Mouse (Mus musculus) lung, postnatal 0 days (tissue): ENCODE data around the gene Nrip1. TPM values are rescaled to one million over a fixed set of nuclear protein-coding genes. Genes with fewer than 3 reads are reported as not detected.

Experiments
- ATAC-seq: fragments of 200-750 bp; cut with Nextera tagmentation; 2 replicates; pipeline ENCODE4 v1.8.0; 2017; ENCODE audit warnings: moderate library complexity
- DNase-seq: peaks from one replicate; pipeline ENCODE4 v3.0.0-alpha.2; 2016; ENCODE audit warnings: low spot score
- H3K27ac ChIP-seq: fragments of 300-500 bp; sonication (generic); 2 replicates; pipeline ENCODE4 v1.5.1; 2014; ENCODE audit warnings: antibody characterized with exemption, mild to moderate bottlenecking, low read length, mixed read lengths
- H3K27me3 ChIP-seq: fragments of 300-500 bp; sonication (generic); replicated peaks from 2 replicates; pipeline ENCODE4 v1.6.1; 2014; ENCODE audit warnings: low read length, mixed read lengths; ENCODE audit not compliant: insufficient read depth
- H3K36me3 ChIP-seq: fragments of 300-500 bp; sonication (generic); 2 replicates; pipeline ENCODE4 v1.6.1; 2014; ENCODE audit warnings: low read length, mixed read lengths; ENCODE audit not compliant: insufficient read depth
- H3K4me1 ChIP-seq: fragments of 300-500 bp; sonication (generic); 2 replicates; pipeline ENCODE4 v1.6.1; 2014; ENCODE audit warnings: antibody characterized with exemption, low read depth, low read length, mixed read lengths; ENCODE audit not compliant: insufficient read depth
- H3K4me2 ChIP-seq: fragments of 300-500 bp; sonication (generic); replicated peaks from 2 replicates; pipeline ENCODE4 v1.6.1; 2014; ENCODE audit warnings: low read depth, mild to moderate bottlenecking, low read length, moderate library complexity, mixed read lengths
- H3K4me3 ChIP-seq: fragments of 300-500 bp; sonication (generic); 2 replicates; pipeline ENCODE4 v1.5.1; 2014; ENCODE audit warnings: low read depth, low read length
- H3K9ac ChIP-seq: fragments of 300-500 bp; sonication (generic); replicated peaks from 2 replicates; pipeline ENCODE4 v1.6.1; 2014; ENCODE audit warnings: low read depth, mild to moderate bottlenecking
- H3K9me3 ChIP-seq: fragments of 300-500 bp; sonication (generic); 2 replicates; pipeline ENCODE4 v1.6.1; 2016; ENCODE audit warnings: low read length, mixed read lengths
- CTCF ChIP-seq: IDR thresholded peaks from 2 replicates; pipeline ENCODE4 v1.5.1; 2016; ENCODE audit warnings: antibody characterized with exemption, mild to moderate bottlenecking
- EP300 ChIP-seq: IDR thresholded peaks from 2 replicates; pipeline ENCODE4 v1.6.1; 2016; ENCODE audit warnings: antibody characterized with exemption, mild to moderate bottlenecking, control low read depth
- WGBS: fragments of 180-500 bp; shearing (Covaris S2); extraction: QIAGEN DNeasy Blood & Tissue Kit; methylation state at CpG from one replicate; pipeline ENCODE4 v1.1.7; 2014; 5-methylcytosine and 5-hydroxymethylcytosine counted together
- polyA plus RNA-seq: library from polyadenylated mRNA; unstranded; fragments of >200 nt; fragmentation: Nextera tagmentation; extraction: Ambion mirVana; gene quantifications from 2 replicates; pipeline ENCODE4 v1.2.1, GENCODE M21; 2015

The Nrip1 gene
- polyA plus RNA-seq, 1 experiment from 2014 or later, result 25.3 TPM

DNA sequence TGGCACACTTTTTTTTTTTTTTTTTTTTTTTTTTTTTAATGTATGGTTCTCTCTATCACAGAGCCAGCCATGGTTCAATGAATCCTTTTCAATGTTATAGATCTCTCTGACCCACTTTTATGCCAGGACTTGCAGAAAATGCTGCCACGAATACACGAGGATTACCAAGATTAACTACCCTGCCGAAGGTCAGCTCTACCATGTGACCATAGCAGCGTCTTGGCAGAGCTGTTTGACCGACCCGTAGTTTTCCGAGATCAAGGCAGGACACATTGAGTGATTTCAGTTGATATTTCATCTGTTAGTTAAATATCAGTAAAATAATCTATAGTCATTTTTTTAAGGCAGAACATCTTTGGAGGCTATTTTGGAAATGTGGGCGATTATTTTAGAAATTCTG, 40.0 kb upstream of the Nrip1 start:
- ATAC-seq, result no peak
- TF ChIP-seq CTCF (no peak), EP300 (no peak)
- no peaks in the 10 kb centered on the region for H3K4me1 ChIP-seq
- no peaks in the 10 kb centered on the region for H3K9me3 ChIP-seq
- no peak overlapping the region for H3K27ac ChIP-seq
- H3K27me3 ChIP-seq, result no peaks in the 10 kb centered on the region
- no peak for DNase-seq
- no peak overlapping the region for H3K4me3 ChIP-seq
- H3K4me2 ChIP-seq, result no peak overlapping the region
- H3K36me3 ChIP-seq, result no peaks in the 10 kb centered on the region
- no peak overlapping the region for H3K9ac ChIP-seq
- 90% methylated on average over 8 of the region's 8 CpGs for WGBS

DNA sequence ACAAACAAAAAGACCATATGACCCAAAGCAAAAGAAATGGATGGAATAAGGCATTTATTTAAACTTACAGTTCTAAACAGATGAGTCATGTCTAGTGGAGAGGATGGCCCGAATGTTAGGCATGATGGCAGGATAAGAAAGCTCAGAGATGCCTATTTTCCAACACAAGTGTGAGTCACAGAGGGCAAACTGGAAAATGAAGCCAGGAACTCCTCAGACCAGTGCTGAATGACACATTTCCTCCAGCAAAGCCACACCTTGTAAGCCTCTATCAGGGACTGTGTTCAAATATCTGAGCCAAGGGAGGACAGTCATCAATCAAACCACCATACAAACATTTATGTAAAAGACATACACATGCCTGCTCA, 35.7 kb upstream of the Nrip1 start:
- no peak overlapping the region for H3K9ac ChIP-seq
- TF ChIP-seq EP300 (peak; percentile 88), CTCF (no peak)
- no peaks in the 10 kb centered on the region for H3K36me3 ChIP-seq
- no peaks in the 10 kb centered on the region for H3K9me3 ChIP-seq
- H3K4me3 ChIP-seq, result no peak overlapping the region
- H3K27me3 ChIP-seq, result no peaks in the 10 kb centered on the region
- H3K4me2 ChIP-seq, result no peak overlapping the region
- 0 out of 2 replicates have a peak, but pooled peaks cover 4% of the 10 kb centered on the region for H3K4me1 ChIP-seq
- H3K27ac ChIP-seq, result no peak overlapping the region
- WGBS, result 22% methylated on average over 1 of the region's 1 CpGs
- ATAC-seq (peak; percentile 90), DNase-seq (peak; percentile 71)

DNA sequence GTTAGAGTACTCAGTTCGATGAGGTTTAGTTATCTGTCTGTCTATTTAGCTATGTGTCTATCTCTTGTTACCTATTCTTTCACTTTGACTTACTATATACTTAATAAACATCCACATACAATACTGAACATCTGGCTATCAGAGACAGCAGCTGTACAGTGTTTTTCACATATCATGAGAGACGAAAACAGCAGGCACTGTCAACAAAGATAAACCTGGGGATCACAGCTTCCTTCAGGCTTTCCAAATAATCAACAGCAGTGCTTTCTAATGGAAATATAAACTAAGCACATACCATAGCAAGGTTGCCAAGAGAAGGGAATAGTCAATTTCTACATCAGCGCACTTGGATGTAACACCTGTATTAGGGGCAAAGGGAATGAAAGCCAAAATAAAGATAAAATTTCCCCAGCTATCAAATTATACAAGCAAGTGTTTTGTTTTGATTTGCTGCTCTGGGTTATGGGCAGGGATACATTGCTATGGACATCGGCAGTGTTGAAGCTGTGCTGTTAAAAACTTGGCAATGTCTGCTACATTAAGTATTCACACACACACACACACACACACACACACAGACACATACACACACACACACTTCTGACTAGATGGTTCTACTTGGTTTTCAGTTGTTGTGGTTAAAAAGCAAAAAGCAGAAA, 35.2 kb upstream of the Nrip1 start:
- Histone ChIP-seq H3K4me3 (no peak overlapping the region), H3K27me3 (no peaks in the 10 kb centered on the region), H3K9me3 (no peaks in the 10 kb centered on the region), H3K27ac (no peak overlapping the region), H3K4me2 (no peak overlapping the region), H3K9ac (no peak overlapping the region), H3K36me3 (no peaks in the 10 kb centered on the region), H3K4me1 (0 out of 2 replicates have a peak, but pooled peaks cover 4% of the 10 kb centered on the region)
- ATAC-seq, result peak; percentile 38; the same call in 1 of the 2 replicates
- no peak for TF ChIP-seq CTCF
- no peak for TF ChIP-seq EP300
- WGBS, result 44% methylated on average over 4 of the region's 4 CpGs
- DNase-seq, result peak; percentile 13

DNA sequence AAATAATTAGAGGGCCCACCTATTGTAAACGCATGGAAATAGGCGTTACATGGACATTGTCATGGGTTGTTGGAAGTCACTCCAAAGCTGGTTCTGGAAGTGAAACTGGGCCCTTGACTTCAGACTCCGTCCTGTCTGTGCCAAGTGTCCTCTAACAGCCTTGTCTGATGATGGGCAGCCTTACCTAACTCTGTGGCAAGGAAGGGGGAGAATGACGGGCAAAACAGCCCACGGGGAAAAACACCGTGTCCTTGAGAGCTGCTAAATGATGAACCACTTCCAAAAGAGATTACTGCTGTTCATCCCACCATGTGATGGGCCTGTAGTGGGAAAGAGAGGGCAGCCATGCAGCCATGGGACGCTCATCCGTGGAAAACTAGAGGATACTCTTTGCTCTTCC, 34.6 kb upstream of the Nrip1 start:
- DNase-seq (no peak), ATAC-seq (no peak)
- no peaks in the 10 kb centered on the region for H3K27me3 ChIP-seq
- H3K4me2 ChIP-seq, result no peak overlapping the region
- 74% methylated on average over 8 of the region's 8 CpGs for WGBS
- no peak overlapping the region for H3K4me3 ChIP-seq
- H3K9me3 ChIP-seq, result no peaks in the 10 kb centered on the region
- H3K36me3 ChIP-seq, result no peaks in the 10 kb centered on the region
- H3K27ac ChIP-seq, result no peak overlapping the region
- no peak overlapping the region for H3K9ac ChIP-seq
- TF ChIP-seq CTCF (no peak), EP300 (no peak)
- 0 out of 2 replicates have a peak, but pooled peaks cover 4% of the 10 kb centered on the region for H3K4me1 ChIP-seq

DNA sequence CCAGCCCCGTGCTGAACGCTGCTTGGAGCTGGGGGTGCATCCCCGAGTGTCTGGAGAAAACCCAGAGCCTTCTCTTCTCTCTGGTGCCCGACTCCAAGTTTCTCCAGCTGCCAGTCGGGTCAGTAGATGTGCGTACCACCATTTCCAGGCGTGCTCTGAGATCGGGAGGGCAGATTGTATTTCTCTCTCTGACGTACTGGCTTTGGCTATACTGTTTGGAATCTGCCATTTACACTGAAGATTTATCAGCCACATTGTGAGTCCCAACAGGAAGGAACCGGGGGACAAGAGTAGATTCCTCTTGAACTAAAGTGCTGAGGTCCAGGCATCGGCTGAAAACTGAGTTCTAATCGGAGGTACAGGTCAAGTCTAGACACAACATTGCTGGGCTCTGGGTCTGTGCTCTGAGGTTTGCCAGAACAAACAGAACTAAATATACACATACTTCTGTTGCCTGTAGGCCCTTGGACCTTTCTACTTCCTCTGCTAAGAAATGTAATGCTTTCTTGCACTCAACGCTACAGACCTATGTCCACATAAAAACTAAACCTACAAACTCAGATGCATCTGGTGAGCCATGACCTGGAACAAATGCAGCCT, 33.8 kb upstream of the Nrip1 start:
- ATAC-seq (no peak; the same call in 1 of the 2 replicates), DNase-seq (peak; percentile 17)
- no peak for TF ChIP-seq CTCF
- TF ChIP-seq EP300, result no peak
- Histone ChIP-seq H3K36me3 (no peaks in the 10 kb centered on the region), H3K27me3 (no peaks in the 10 kb centered on the region), H3K9ac (no peak overlapping the region), H3K4me1 (0 out of 2 replicates have a peak, but pooled peaks cover 4% of the 10 kb centered on the region), H3K9me3 (no peaks in the 10 kb centered on the region), H3K4me2 (peak overlapping the region; percentile 32; the same call in 1 of the 2 replicates), H3K4me3 (peak overlapping the region; percentile 3; the same call in 1 of the 2 replicates), H3K27ac (no peak overlapping the region)
- 38% methylated on average over 13 of the region's 13 CpGs for WGBS

DNA sequence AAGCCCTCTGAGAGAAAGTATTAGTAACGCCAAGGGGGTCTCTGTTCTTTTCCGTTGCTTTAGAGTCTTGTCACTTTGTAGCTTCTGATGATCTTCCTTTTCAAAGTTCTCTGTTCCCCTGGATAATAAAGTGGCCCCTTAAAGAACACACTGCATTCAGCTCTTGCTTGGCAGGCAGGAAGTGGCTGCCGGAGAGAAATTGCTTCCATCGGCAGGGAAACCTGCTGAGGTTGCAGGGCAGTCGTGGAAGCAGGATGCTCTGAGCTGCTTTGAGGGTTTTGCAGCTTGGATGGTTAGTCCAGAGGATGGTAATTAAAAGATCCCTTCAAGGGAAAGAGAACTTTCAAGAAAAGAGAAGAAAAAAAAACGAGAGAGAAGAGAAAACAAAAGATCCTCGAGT, 33.3 kb upstream of the Nrip1 start:
- no peaks in the 10 kb centered on the region for H3K9me3 ChIP-seq
- 32% methylated on average over 7 of the region's 7 CpGs for WGBS
- 0 out of 2 replicates have a peak, but pooled peaks cover 4% of the 10 kb centered on the region for H3K4me1 ChIP-seq
- no peak for TF ChIP-seq EP300
- TF ChIP-seq CTCF, result no peak
- H3K9ac ChIP-seq, result no peak overlapping the region
- no peaks in the 10 kb centered on the region for H3K27me3 ChIP-seq
- ATAC-seq, result no peak
- peak overlapping the region; percentile 3; the same call in 1 of the 2 replicates for H3K4me3 ChIP-seq
- no peak for DNase-seq
- no peak overlapping the region for H3K27ac ChIP-seq
- no peaks in the 10 kb centered on the region for H3K36me3 ChIP-seq
- peak overlapping the region; percentile 32; the same call in 1 of the 2 replicates for H3K4me2 ChIP-seq
